Mouse (Mus musculus): ENCODE data around the gene Mllt10. TPM values are rescaled to one million over a fixed set of nuclear protein-coding genes. Genes with fewer than 3 reads are reported as not detected.
A peak's percentile ranks its signal among the peaks of the same experiment; 100 is the strongest.

The Mllt10 gene
- polyA plus RNA-seq, 1 experiment from 2014 or later: 27.4 TPM

DNA sequence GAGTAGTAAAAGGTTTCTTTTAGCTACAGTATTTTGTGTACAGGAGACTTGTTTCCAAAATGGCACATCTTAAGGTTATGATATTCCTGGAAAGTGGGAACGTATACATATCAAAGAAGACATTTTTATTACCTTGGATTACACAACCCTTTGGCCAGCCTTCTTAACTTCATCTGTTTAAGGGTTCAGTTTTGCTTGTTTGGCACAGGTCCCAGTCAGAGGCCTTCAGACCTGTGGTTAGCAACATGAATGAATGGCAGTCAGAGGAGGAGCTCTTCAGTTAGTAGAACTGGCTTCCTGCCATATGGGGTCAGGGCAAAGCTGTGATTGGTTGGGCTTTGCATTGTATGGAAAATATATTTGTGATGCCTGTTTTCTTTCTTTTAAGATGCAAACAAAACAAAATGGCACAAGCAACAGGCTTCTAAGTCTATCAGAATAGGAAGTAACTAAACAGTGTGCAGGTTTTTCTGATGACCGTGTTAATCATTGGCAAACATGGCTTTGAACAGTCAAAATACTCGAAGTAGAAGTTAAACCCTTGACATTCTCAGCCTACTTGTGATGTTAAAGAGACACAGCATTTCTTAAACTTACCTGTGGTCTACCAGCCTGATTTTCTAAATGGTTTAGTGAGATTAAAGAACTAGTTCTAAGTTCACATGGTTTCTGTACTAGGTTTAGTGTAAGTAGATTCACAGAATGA is 140.8 kb downstream of the Mllt10 start:
- H3K9ac ChIP-seq (ENCODE audit: low read length): no peak overlapping the region
- no peak overlapping the region for H3K4me3 ChIP-seq (ENCODE audit: low read depth, low read length)
- H3K4me2 ChIP-seq (replicated peaks; ENCODE audit: low read depth): no peak overlapping the region
- no peak overlapping the region for H3K27ac ChIP-seq (replicated peaks)
- no peaks in the 10 kb centered on the region for H3K4me1 ChIP-seq (replicated peaks; ENCODE audit: control insufficient read depth, insufficient read depth)
- H3K36me3 ChIP-seq (ENCODE audit: control insufficient read depth, insufficient read depth, low read length): peaks cover 5% of the 10 kb centered on the region; the same call in 1 of the 2 replicates
- ATAC-seq (ENCODE audit: low FRiP score, low TSS enrichment) (peak; percentile 74; the same call in 1 of the 2 replicates), DNase-seq (ENCODE audit: low spot score) (peak; percentile 50)
- no peaks in the 10 kb centered on the region for H3K27me3 ChIP-seq (ENCODE audit: control insufficient read depth, insufficient read depth, low read length)
- TF ChIP-seq EP300 (optimal IDR thresholded peaks at IDR 0.05): no peak
- no peak for TF ChIP-seq CTCF (IDR thresholded peaks at IDR 0.05; ENCODE audit: low read depth)
- 45% methylated on average over 3 of the region's 3 CpGs for WGBS
- no peaks in the 10 kb centered on the region for H3K9me3 ChIP-seq (ENCODE audit: control insufficient read depth, low read length)

DNA sequence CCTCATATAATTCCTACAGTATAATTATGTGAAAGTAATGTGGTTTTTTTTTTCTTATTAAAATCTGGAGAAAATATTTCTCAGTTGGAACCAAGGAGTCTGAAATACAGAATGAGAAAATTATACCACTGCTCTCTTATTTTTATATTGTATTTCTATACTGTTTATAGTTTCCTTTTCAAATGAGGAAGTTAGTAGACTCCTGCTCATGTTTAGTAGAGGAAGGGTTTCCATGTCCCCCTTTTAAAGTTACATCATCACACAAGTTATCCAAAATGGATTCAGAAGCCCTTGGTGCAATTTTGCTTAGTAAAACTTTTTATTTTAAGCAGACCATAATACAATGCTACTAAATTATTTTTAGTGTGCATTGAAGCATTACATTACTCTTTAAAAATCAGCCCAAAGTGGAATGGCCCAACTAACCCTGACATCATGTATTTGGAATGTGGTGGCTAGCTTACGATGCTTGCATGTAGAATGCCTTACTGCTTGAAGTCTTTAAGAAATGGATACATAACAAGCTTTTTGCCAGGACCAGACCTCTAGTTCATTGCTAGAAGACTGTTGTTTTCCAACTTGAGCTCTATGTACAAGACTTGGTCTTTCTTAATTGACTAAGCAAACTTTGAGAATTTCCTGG is 146.9 kb downstream of the Mllt10 start:
- Histone ChIP-seq H3K36me3 (ENCODE audit: control insufficient read depth, insufficient read depth, low read length) (peaks cover 11% of the 10 kb centered on the region), H3K27me3 (ENCODE audit: control insufficient read depth, insufficient read depth, low read length) (no peaks in the 10 kb centered on the region), H3K27ac (replicated peaks) (no peak overlapping the region), H3K4me2 (replicated peaks; ENCODE audit: low read depth) (no peak overlapping the region), H3K4me3 (ENCODE audit: low read depth, low read length) (no peak overlapping the region), H3K9me3 (ENCODE audit: control insufficient read depth, low read length) (no peaks in the 10 kb centered on the region), H3K4me1 (replicated peaks; ENCODE audit: control insufficient read depth, insufficient read depth) (no peaks in the 10 kb centered on the region), H3K9ac (ENCODE audit: low read length) (no peak overlapping the region)
- DNase-seq (ENCODE audit: low spot score): no peak
- WGBS: 57% methylated on average over 1 of the region's 1 CpGs
- ATAC-seq (ENCODE audit: low FRiP score, low TSS enrichment): no peak
- TF ChIP-seq CTCF (IDR thresholded peaks at IDR 0.05; ENCODE audit: low read depth) (no peak), EP300 (optimal IDR thresholded peaks at IDR 0.05) (no peak)

GRCm38 (mm10) chr2:18202923-18203322 is 147.9 kb downstream of the Mllt10 start:
- H3K27me3 ChIP-seq (ENCODE audit: control insufficient read depth, insufficient read depth, low read length): no peaks in the 10 kb centered on the region
- 97% methylated on average over 4 of the region's 4 CpGs for WGBS
- peaks cover 6% of the 10 kb centered on the region for H3K36me3 ChIP-seq (ENCODE audit: control insufficient read depth, insufficient read depth, low read length)
- no peak overlapping the region for H3K4me3 ChIP-seq (ENCODE audit: low read depth, low read length)
- H3K27ac ChIP-seq (replicated peaks): no peak overlapping the region
- no peak overlapping the region for H3K4me2 ChIP-seq (replicated peaks; ENCODE audit: low read depth)
- DNase-seq (ENCODE audit: low spot score) (no peak), ATAC-seq (ENCODE audit: low FRiP score, low TSS enrichment) (no peak)
- no peaks in the 10 kb centered on the region for H3K4me1 ChIP-seq (replicated peaks; ENCODE audit: control insufficient read depth, insufficient read depth)
- H3K9ac ChIP-seq (ENCODE audit: low read length): no peak overlapping the region
- TF ChIP-seq EP300 (optimal IDR thresholded peaks at IDR 0.05) (no peak), CTCF (IDR thresholded peaks at IDR 0.05; ENCODE audit: low read depth) (peak; percentile 46)
- H3K9me3 ChIP-seq (ENCODE audit: control insufficient read depth, low read length): no peaks in the 10 kb centered on the region

GRCm38 (mm10) chr2:18205118-18205517 is 150.1 kb downstream of the Mllt10 start:
- TF ChIP-seq EP300 (optimal IDR thresholded peaks at IDR 0.05) (no peak), CTCF (IDR thresholded peaks at IDR 0.05; ENCODE audit: low read depth) (peak; percentile 86)
- Histone ChIP-seq H3K4me1 (replicated peaks; ENCODE audit: control insufficient read depth, insufficient read depth) (no peaks in the 10 kb centered on the region), H3K9ac (ENCODE audit: low read length) (no peak overlapping the region), H3K9me3 (ENCODE audit: control insufficient read depth, low read length) (no peaks in the 10 kb centered on the region), H3K27me3 (ENCODE audit: control insufficient read depth, insufficient read depth, low read length) (no peaks in the 10 kb centered on the region), H3K4me3 (ENCODE audit: low read depth, low read length) (no peak overlapping the region), H3K27ac (replicated peaks) (no peak overlapping the region), H3K36me3 (ENCODE audit: control insufficient read depth, insufficient read depth, low read length) (peaks cover 7% of the 10 kb centered on the region), H3K4me2 (replicated peaks; ENCODE audit: low read depth) (no peak overlapping the region)
- WGBS: 80% methylated on average over 3 of the region's 3 CpGs
- peak; percentile 77 for DNase-seq (ENCODE audit: low spot score)
- peak; percentile 61 for ATAC-seq (ENCODE audit: low FRiP score, low TSS enrichment)

GRCm38 (mm10) chr2:18206811-18207210 is 151.8 kb downstream of the Mllt10 start:
- Histone ChIP-seq H3K4me3 (ENCODE audit: low read depth, low read length) (no peak overlapping the region), H3K4me2 (replicated peaks; ENCODE audit: low read depth) (no peak overlapping the region), H3K36me3 (ENCODE audit: control insufficient read depth, insufficient read depth, low read length) (peaks cover 11% of the 10 kb centered on the region), H3K27ac (replicated peaks) (no peak overlapping the region), H3K27me3 (ENCODE audit: control insufficient read depth, insufficient read depth, low read length) (no peaks in the 10 kb centered on the region), H3K9me3 (ENCODE audit: control insufficient read depth, low read length) (no peaks in the 10 kb centered on the region), H3K4me1 (replicated peaks; ENCODE audit: control insufficient read depth, insufficient read depth) (no peaks in the 10 kb centered on the region), H3K9ac (ENCODE audit: low read length) (no peak overlapping the region)
- no peak for DNase-seq (ENCODE audit: low spot score)
- no peak for ATAC-seq (ENCODE audit: low FRiP score, low TSS enrichment)
- WGBS: 75% methylated on average over 10 of the region's 10 CpGs
- TF ChIP-seq CTCF (IDR thresholded peaks at IDR 0.05; ENCODE audit: low read depth) (no peak), EP300 (optimal IDR thresholded peaks at IDR 0.05) (no peak)

- peaks cover 14% of the 10 kb centered on the region for H3K36me3 ChIP-seq (ENCODE audit: control insufficient read depth, insufficient read depth, low read length)
- WGBS: 78% methylated on average over 6 of the region's 6 CpGs
Measured at GRCm38 (mm10) chr2:18208578-18208977, 153.5 kb downstream of the Mllt10 start.

More at GRCm38 (mm10) chr2:18208578-18208977, 153.5 kb downstream of the Mllt10 start:
- no peaks in the 10 kb centered on the region for H3K4me1 ChIP-seq (replicated peaks; ENCODE audit: control insufficient read depth, insufficient read depth)
- TF ChIP-seq EP300 (optimal IDR thresholded peaks at IDR 0.05) (no peak), CTCF (IDR thresholded peaks at IDR 0.05; ENCODE audit: low read depth) (no peak)
- H3K4me2 ChIP-seq (replicated peaks; ENCODE audit: low read depth): no peak overlapping the region
- H3K9me3 ChIP-seq (ENCODE audit: control insufficient read depth, low read length): no peaks in the 10 kb centered on the region
- no peak overlapping the region for H3K27ac ChIP-seq (replicated peaks)
- DNase-seq (ENCODE audit: low spot score) (no peak), ATAC-seq (ENCODE audit: low FRiP score, low TSS enrichment) (no peak)
- H3K27me3 ChIP-seq (ENCODE audit: control insufficient read depth, insufficient read depth, low read length): no peaks in the 10 kb centered on the region
- H3K9ac ChIP-seq (ENCODE audit: low read length): no peak overlapping the region
- H3K4me3 ChIP-seq (ENCODE audit: low read depth, low read length): no peak overlapping the region
